Mouse (Mus musculus): ENCODE data around the gene Klhl7. TPM values are rescaled to one million over a fixed set of nuclear protein-coding genes. Genes with fewer than 3 reads are reported as not detected.

Klhl7 gene
- polyA plus RNA-seq, 1 experiment, result 0.28 TPM

- H3K27ac ChIP-seq (ENCODE audit: insufficient read depth, low read depth, low read length), result no peak overlapping the region
- WGBS, result 62% methylated on average over 3 of the region's 3 CpGs
- H3K36me3 ChIP-seq (ENCODE audit: control insufficient read depth, insufficient read depth, low read length), result no peaks in the 10 kb centered on the region
- H3K4me1 ChIP-seq (ENCODE audit: control insufficient read depth, insufficient read depth, insufficient read length, low read length), result no peaks in the 10 kb centered on the region
- no peak overlapping the region for H3K4me3 ChIP-seq (ENCODE audit: low read depth, low read length)
- H3K27me3 ChIP-seq (ENCODE audit: control insufficient read depth, insufficient read depth, low read length), result no peaks in the 10 kb centered on the region
- TF ChIP-seq POLR2A (IDR thresholded peaks at IDR 0.05; ENCODE audit: low read depth, low read length), result no peak
- TF ChIP-seq CTCF (IDR thresholded peaks at IDR 0.05; ENCODE audit: extremely low read depth, insufficient read length, insufficient replicate concordance, low read depth, low read length), result no peak
These were observed 39.5 kb upstream of the Klhl7 start for GRCm38 (mm10) chr5:24060949-24061348.

GRCm38 (mm10) chr5:24063034-24063433, 37.4 kb upstream of the Klhl7 start:
- Histone ChIP-seq H3K27me3 (ENCODE audit: control insufficient read depth, insufficient read depth, low read length) (no peaks in the 10 kb centered on the region), H3K4me1 (ENCODE audit: control insufficient read depth, insufficient read depth, insufficient read length, low read length) (no peaks in the 10 kb centered on the region), H3K4me3 (ENCODE audit: low read depth, low read length) (no peak overlapping the region), H3K36me3 (ENCODE audit: control insufficient read depth, insufficient read depth, low read length) (no peaks in the 10 kb centered on the region), H3K27ac (ENCODE audit: insufficient read depth, low read depth, low read length) (no peak overlapping the region)
- TF ChIP-seq CTCF (IDR thresholded peaks at IDR 0.05; ENCODE audit: extremely low read depth, insufficient read length, insufficient replicate concordance, low read depth, low read length), result no peak
- TF ChIP-seq POLR2A (IDR thresholded peaks at IDR 0.05; ENCODE audit: low read depth, low read length), result no peak
- WGBS, result 86% methylated on average over 6 of the region's 6 CpGs

GRCm38 (mm10) chr5:24063545-24063944, 36.9 kb upstream of the Klhl7 start:
- Histone ChIP-seq H3K27ac (ENCODE audit: insufficient read depth, low read depth, low read length) (no peak overlapping the region), H3K4me3 (ENCODE audit: low read depth, low read length) (no peak overlapping the region), H3K27me3 (ENCODE audit: control insufficient read depth, insufficient read depth, low read length) (no peaks in the 10 kb centered on the region), H3K36me3 (ENCODE audit: control insufficient read depth, insufficient read depth, low read length) (no peaks in the 10 kb centered on the region), H3K4me1 (ENCODE audit: control insufficient read depth, insufficient read depth, insufficient read length, low read length) (no peaks in the 10 kb centered on the region)
- 70% methylated on average over 4 of the region's 4 CpGs for WGBS
- TF ChIP-seq CTCF (IDR thresholded peaks at IDR 0.05; ENCODE audit: extremely low read depth, insufficient read length, insufficient replicate concordance, low read depth, low read length) (no peak), POLR2A (IDR thresholded peaks at IDR 0.05; ENCODE audit: low read depth, low read length) (no peak)

GRCm38 (mm10) chr5:24068955-24069354, 31.4 kb upstream of the Klhl7 start:
- Histone ChIP-seq H3K4me1 (ENCODE audit: control insufficient read depth, insufficient read depth, insufficient read length, low read length) (no peaks in the 10 kb centered on the region), H3K36me3 (ENCODE audit: control insufficient read depth, insufficient read depth, low read length) (no peaks in the 10 kb centered on the region), H3K27me3 (ENCODE audit: control insufficient read depth, insufficient read depth, low read length) (no peaks in the 10 kb centered on the region), H3K4me3 (ENCODE audit: low read depth, low read length) (no peak overlapping the region), H3K27ac (ENCODE audit: insufficient read depth, low read depth, low read length) (no peak overlapping the region)
- WGBS, result 76% methylated on average over 6 of the region's 6 CpGs
- TF ChIP-seq POLR2A (IDR thresholded peaks at IDR 0.05; ENCODE audit: low read depth, low read length), result no peak
- no peak for TF ChIP-seq CTCF (IDR thresholded peaks at IDR 0.05; ENCODE audit: extremely low read depth, insufficient read length, insufficient replicate concordance, low read depth, low read length)

GRCm38 (mm10) chr5:24072031-24072430, 28.4 kb upstream of the Klhl7 start:
- peaks cover 4% of the 10 kb centered on the region; the same call in 1 of the 2 replicates for H3K4me1 ChIP-seq (ENCODE audit: control insufficient read depth, insufficient read depth, insufficient read length, low read length)
- no peaks in the 10 kb centered on the region for H3K27me3 ChIP-seq (ENCODE audit: control insufficient read depth, insufficient read depth, low read length)
- no peak overlapping the region for H3K4me3 ChIP-seq (ENCODE audit: low read depth, low read length)
- TF ChIP-seq CTCF (IDR thresholded peaks at IDR 0.05; ENCODE audit: extremely low read depth, insufficient read length, insufficient replicate concordance, low read depth, low read length) (no peak), POLR2A (IDR thresholded peaks at IDR 0.05; ENCODE audit: low read depth, low read length) (no peak)
- no peaks in the 10 kb centered on the region for H3K36me3 ChIP-seq (ENCODE audit: control insufficient read depth, insufficient read depth, low read length)
- no peak overlapping the region for H3K27ac ChIP-seq (ENCODE audit: insufficient read depth, low read depth, low read length)
- 71% methylated on average over 6 of the region's 6 CpGs for WGBS

- 1% methylated on average over 14 of the region's 15 CpGs for WGBS
- TF ChIP-seq POLR2A (IDR thresholded peaks at IDR 0.05; ENCODE audit: low read depth, low read length) (no peak), CTCF (IDR thresholded peaks at IDR 0.05; ENCODE audit: extremely low read depth, insufficient read length, insufficient replicate concordance, low read depth, low read length) (peak; percentile 67; the same call in 1 of the 2 replicates)
- Histone ChIP-seq H3K36me3 (ENCODE audit: control insufficient read depth, insufficient read depth, low read length) (no peaks in the 10 kb centered on the region), H3K27ac (ENCODE audit: insufficient read depth, low read depth, low read length) (no peak overlapping the region), H3K27me3 (ENCODE audit: control insufficient read depth, insufficient read depth, low read length) (no peaks in the 10 kb centered on the region), H3K4me1 (ENCODE audit: control insufficient read depth, insufficient read depth, insufficient read length, low read length) (peaks cover 5% of the 10 kb centered on the region; the same call in 1 of the 2 replicates), H3K4me3 (ENCODE audit: low read depth, low read length) (no peak overlapping the region)
These were observed 23.3 kb upstream of the Klhl7 start for GRCm38 (mm10) chr5:24076986-24077718.

GRCm38 (mm10) chr5:24077739-24078306, 22.6 kb upstream of the Klhl7 start:
- H3K4me3 ChIP-seq (ENCODE audit: low read depth, low read length), result no peak overlapping the region
- H3K27me3 ChIP-seq (ENCODE audit: control insufficient read depth, insufficient read depth, low read length), result no peaks in the 10 kb centered on the region
- H3K27ac ChIP-seq (ENCODE audit: insufficient read depth, low read depth, low read length), result no peak overlapping the region
- TF ChIP-seq POLR2A (IDR thresholded peaks at IDR 0.05; ENCODE audit: low read depth, low read length), result no peak
- TF ChIP-seq CTCF (IDR thresholded peaks at IDR 0.05; ENCODE audit: extremely low read depth, insufficient read length, insufficient replicate concordance, low read depth, low read length), result no peak
- no peaks in the 10 kb centered on the region for H3K36me3 ChIP-seq (ENCODE audit: control insufficient read depth, insufficient read depth, low read length)
- WGBS, result 9% methylated on average over 7 of the region's 7 CpGs
- H3K4me1 ChIP-seq (ENCODE audit: control insufficient read depth, insufficient read depth, insufficient read length, low read length), result peaks cover 5% of the 10 kb centered on the region; the same call in 1 of the 2 replicates

Data from small intestine, adult 2 months (tissue).